Mouse (Mus musculus): Measurements from ENCODE around the gene Arhgef3. TPM values are rescaled to one million over a fixed set of nuclear protein-coding genes. Genes with fewer than 3 reads are reported as not detected.

Gene Arhgef3
- polyA plus RNA-seq, 1 experiment from 2014 or later: 19.6 TPM

GRCm38 (mm10) chr14:27379404-27379803 is 264.7 kb downstream of the Arhgef3 start:
- Histone ChIP-seq H3K4me1 (ENCODE audit: insufficient read depth, low read length) (no peaks in the 10 kb centered on the region), H3K36me3 (ENCODE audit: insufficient read depth, low read length) (0 out of 2 replicates have a peak, but pooled peaks cover 5% of the 10 kb centered on the region), H3K27me3 (ENCODE audit: insufficient read depth, low read length) (no peaks in the 10 kb centered on the region), H3K4me3 (ENCODE audit: low read length) (no peak overlapping the region; the same call in 1 of the 2 replicates), H3K9ac (replicated peaks; ENCODE audit: low read length) (no peak overlapping the region), H3K27ac (ENCODE audit: low read length) (no peak overlapping the region), H3K4me2 (replicated peaks; ENCODE audit: low read depth, low read length) (peak overlapping the region; percentile 25; the same call in 1 of the 2 replicates), H3K9me3 (ENCODE audit: low read length) (no peaks in the 10 kb centered on the region)
- no peak for ATAC-seq (ENCODE audit: low FRiP score, low TSS enrichment)
- 71% methylated on average over 12 of the region's 12 CpGs for WGBS

DNA sequence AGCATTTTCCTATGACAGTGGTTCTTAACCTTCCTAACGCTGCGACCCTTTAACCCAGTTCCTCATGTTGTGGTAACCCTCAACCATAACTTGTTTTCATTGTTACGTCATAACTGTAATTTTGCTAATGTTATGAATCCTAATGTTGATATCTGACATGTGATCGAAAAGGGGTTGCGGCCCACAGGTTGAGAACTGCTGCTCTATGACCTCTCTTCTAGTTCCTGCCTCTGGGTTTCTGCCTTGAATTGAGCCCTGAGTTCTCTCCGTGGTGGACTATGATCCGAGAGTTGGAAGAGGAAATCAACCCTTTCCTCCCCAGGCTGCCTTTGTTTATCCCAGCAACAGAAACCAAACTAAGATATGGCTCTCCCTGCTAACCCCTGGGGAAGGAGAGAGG is 266.8 kb downstream of the Arhgef3 start:
- no peak overlapping the region for H3K9ac ChIP-seq (replicated peaks; ENCODE audit: low read length)
- ATAC-seq (ENCODE audit: low FRiP score, low TSS enrichment): no peak
- peaks cover 11% of the 10 kb centered on the region; the same call in 1 of the 2 replicates for H3K36me3 ChIP-seq (ENCODE audit: insufficient read depth, low read length)
- no peak overlapping the region for H3K4me3 ChIP-seq (ENCODE audit: low read length)
- no peak overlapping the region for H3K27ac ChIP-seq (ENCODE audit: low read length)
- 74% methylated on average over 7 of the region's 7 CpGs for WGBS
- no peaks in the 10 kb centered on the region for H3K4me1 ChIP-seq (ENCODE audit: insufficient read depth, low read length)
- H3K27me3 ChIP-seq (ENCODE audit: insufficient read depth, low read length): no peaks in the 10 kb centered on the region
- H3K9me3 ChIP-seq (ENCODE audit: low read length): no peaks in the 10 kb centered on the region
- H3K4me2 ChIP-seq (replicated peaks; ENCODE audit: low read depth, low read length): no peak overlapping the region

- no peak overlapping the region for H3K4me2 ChIP-seq (replicated peaks; ENCODE audit: low read depth, low read length)
- H3K4me3 ChIP-seq (ENCODE audit: low read length): no peak overlapping the region
- peaks cover 11% of the 10 kb centered on the region; the same call in 1 of the 2 replicates for H3K36me3 ChIP-seq (ENCODE audit: insufficient read depth, low read length)
- no peak overlapping the region for H3K27ac ChIP-seq (ENCODE audit: low read length)
- no peak for ATAC-seq (ENCODE audit: low FRiP score, low TSS enrichment)
- no peaks in the 10 kb centered on the region for H3K27me3 ChIP-seq (ENCODE audit: insufficient read depth, low read length)
- 89% methylated on average over 5 of the region's 5 CpGs for WGBS
- no peak overlapping the region for H3K9ac ChIP-seq (replicated peaks; ENCODE audit: low read length)
- no peaks in the 10 kb centered on the region for H3K4me1 ChIP-seq (ENCODE audit: insufficient read depth, low read length)
- no peaks in the 10 kb centered on the region for H3K9me3 ChIP-seq (ENCODE audit: low read length)
Measured at GRCm38 (mm10) chr14:27383321-27383830, 268.7 kb downstream of the Arhgef3 start.

DNA sequence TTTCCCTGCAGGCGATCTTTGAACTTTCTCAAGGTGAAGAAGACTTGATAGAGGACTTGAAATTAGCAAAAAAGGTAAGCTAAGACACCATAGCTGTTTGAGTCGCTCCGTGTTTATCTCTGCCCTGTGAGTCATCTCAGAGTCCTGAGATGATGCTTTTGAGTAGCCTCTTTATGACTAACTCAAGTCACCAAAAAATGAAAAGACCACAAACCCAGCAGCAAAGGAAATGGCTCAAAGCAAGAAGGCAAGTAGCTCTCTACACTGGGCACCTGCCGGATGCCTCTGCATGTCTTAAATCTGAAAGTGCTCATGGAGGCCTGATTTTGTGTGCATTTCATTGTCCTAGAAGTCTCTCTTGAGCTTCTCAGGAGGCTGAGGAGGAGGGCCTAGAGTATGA is 269.4 kb downstream of the Arhgef3 start:
- Histone ChIP-seq H3K4me3 (ENCODE audit: low read length) (no peak overlapping the region), H3K36me3 (ENCODE audit: insufficient read depth, low read length) (peaks cover 11% of the 10 kb centered on the region; the same call in 1 of the 2 replicates), H3K4me2 (replicated peaks; ENCODE audit: low read depth, low read length) (no peak overlapping the region), H3K9ac (replicated peaks; ENCODE audit: low read length) (no peak overlapping the region), H3K4me1 (ENCODE audit: insufficient read depth, low read length) (no peaks in the 10 kb centered on the region), H3K27me3 (ENCODE audit: insufficient read depth, low read length) (no peaks in the 10 kb centered on the region), H3K9me3 (ENCODE audit: low read length) (no peaks in the 10 kb centered on the region), H3K27ac (ENCODE audit: low read length) (no peak overlapping the region)
- ATAC-seq (ENCODE audit: low FRiP score, low TSS enrichment): no peak
- 92% methylated on average over 4 of the region's 4 CpGs for WGBS

DNA sequence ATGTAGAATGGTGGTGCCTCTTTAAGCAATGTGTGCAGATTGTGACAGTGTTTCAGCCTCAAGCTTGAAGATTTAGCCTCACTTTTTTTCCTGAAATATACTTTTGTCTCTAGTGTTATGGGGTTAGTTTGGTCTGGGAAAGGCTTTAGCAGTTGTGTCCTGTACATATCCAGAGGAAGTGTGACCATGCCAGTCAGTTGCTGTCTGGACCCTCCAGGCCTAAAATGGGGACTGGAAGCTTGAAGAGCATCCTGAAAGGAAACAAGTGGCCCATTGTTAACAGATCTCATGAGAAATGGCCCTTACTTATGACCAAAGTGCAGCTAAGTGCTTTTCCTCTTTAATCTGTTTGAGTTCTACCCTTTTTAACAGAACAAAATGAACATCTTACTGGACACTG is 273.9 kb downstream of the Arhgef3 start:
- ATAC-seq (ENCODE audit: low FRiP score, low TSS enrichment): no peak
- H3K27ac ChIP-seq (ENCODE audit: low read length): peak overlapping the region; percentile 72
- peaks cover 5% of the 10 kb centered on the region; the same call in 1 of the 2 replicates for H3K9me3 ChIP-seq (ENCODE audit: low read length)

DNA sequence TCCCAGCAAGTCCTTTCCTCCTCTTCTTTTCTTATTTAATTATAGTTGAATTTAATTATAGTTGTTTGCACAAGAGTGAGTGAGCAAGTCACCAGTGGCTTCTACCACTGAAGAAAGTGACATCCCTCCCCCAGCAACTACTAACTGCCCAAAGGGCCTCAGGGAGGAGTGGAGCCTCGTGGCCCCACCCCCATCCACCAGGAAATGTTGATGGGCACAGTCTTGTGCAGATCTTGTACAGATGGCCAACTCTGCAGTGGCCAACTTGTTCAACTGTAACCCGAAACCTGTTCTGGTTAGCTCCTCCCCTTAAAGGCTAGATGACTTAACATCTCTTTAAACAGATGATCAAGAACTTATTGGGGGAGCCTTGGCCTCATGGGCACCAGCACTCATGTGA is 275.0 kb downstream of the Arhgef3 start:
- H3K27ac ChIP-seq (ENCODE audit: low read length): 0 out of 2 replicates have a peak overlapping the region, but pooled peaks have one; percentile 34

More for the DNA sequence above, 273.9 kb downstream of the Arhgef3 start:
- H3K9ac ChIP-seq (replicated peaks; ENCODE audit: low read length): no peak overlapping the region
- H3K36me3 ChIP-seq (ENCODE audit: insufficient read depth, low read length): peaks cover 14% of the 10 kb centered on the region; the same call in 1 of the 2 replicates
- H3K4me1 ChIP-seq (ENCODE audit: insufficient read depth, low read length): peaks cover 6% of the 10 kb centered on the region; the same call in 1 of the 2 replicates
- no peak overlapping the region for H3K4me2 ChIP-seq (replicated peaks; ENCODE audit: low read depth, low read length)
- no peak overlapping the region for H3K4me3 ChIP-seq (ENCODE audit: low read length)
- no peaks in the 10 kb centered on the region for H3K27me3 ChIP-seq (ENCODE audit: insufficient read depth, low read length)

GRCm38 (mm10) chr14:27390663-27391062 is 276.0 kb downstream of the Arhgef3 start:
- peaks cover 5% of the 10 kb centered on the region; the same call in 1 of the 2 replicates for H3K9me3 ChIP-seq (ENCODE audit: low read length)
- peaks cover 11% of the 10 kb centered on the region for H3K4me1 ChIP-seq (ENCODE audit: insufficient read depth, low read length)
- no peak overlapping the region for H3K9ac ChIP-seq (replicated peaks; ENCODE audit: low read length)
- H3K27ac ChIP-seq (ENCODE audit: low read length): 0 out of 2 replicates have a peak overlapping the region, but pooled peaks have one; percentile 34
- peaks cover 7% of the 10 kb centered on the region; the same call in 1 of the 2 replicates for H3K36me3 ChIP-seq (ENCODE audit: insufficient read depth, low read length)
- no peak overlapping the region for H3K4me2 ChIP-seq (replicated peaks; ENCODE audit: low read depth, low read length)
- ATAC-seq (ENCODE audit: low FRiP score, low TSS enrichment): peak; percentile 54; the same call in 1 of the 2 replicates
- H3K27me3 ChIP-seq (ENCODE audit: insufficient read depth, low read length): no peaks in the 10 kb centered on the region
- WGBS: 26% methylated on average over 7 of the region's 7 CpGs
- no peak overlapping the region for H3K4me3 ChIP-seq (ENCODE audit: low read length)

More for the DNA sequence above, 275.0 kb downstream of the Arhgef3 start:
- peaks cover 5% of the 10 kb centered on the region; the same call in 1 of the 2 replicates for H3K9me3 ChIP-seq (ENCODE audit: low read length)
- H3K36me3 ChIP-seq (ENCODE audit: insufficient read depth, low read length): peaks cover 7% of the 10 kb centered on the region; the same call in 1 of the 2 replicates
- WGBS: 67% methylated on average over 2 of the region's 2 CpGs
- ATAC-seq (ENCODE audit: low FRiP score, low TSS enrichment): 0 out of 2 replicates have a peak, but pooled peaks have one; percentile 19
- no peaks in the 10 kb centered on the region for H3K27me3 ChIP-seq (ENCODE audit: insufficient read depth, low read length)
- no peak overlapping the region for H3K9ac ChIP-seq (replicated peaks; ENCODE audit: low read length)
- H3K4me3 ChIP-seq (ENCODE audit: low read length): no peak overlapping the region
- no peak overlapping the region for H3K4me2 ChIP-seq (replicated peaks; ENCODE audit: low read depth, low read length)
- H3K4me1 ChIP-seq (ENCODE audit: insufficient read depth, low read length): peaks cover 11% of the 10 kb centered on the region

GRCm38 (mm10) chr14:27391776-27392308 is 277.1 kb downstream of the Arhgef3 start:
- no peak overlapping the region for H3K4me2 ChIP-seq (replicated peaks; ENCODE audit: low read depth, low read length)
- WGBS: 79% methylated on average over 9 of the region's 9 CpGs
- H3K4me1 ChIP-seq (ENCODE audit: insufficient read depth, low read length): peaks cover 11% of the 10 kb centered on the region
- H3K27ac ChIP-seq (ENCODE audit: low read length): no peak overlapping the region
- no peaks in the 10 kb centered on the region for H3K27me3 ChIP-seq (ENCODE audit: insufficient read depth, low read length)
- H3K4me3 ChIP-seq (ENCODE audit: low read length): no peak overlapping the region
- ATAC-seq (ENCODE audit: low FRiP score, low TSS enrichment): no peak
- peaks cover 5% of the 10 kb centered on the region; the same call in 1 of the 2 replicates for H3K9me3 ChIP-seq (ENCODE audit: low read length)
- no peak overlapping the region for H3K9ac ChIP-seq (replicated peaks; ENCODE audit: low read length)
- H3K36me3 ChIP-seq (ENCODE audit: insufficient read depth, low read length): 0 out of 2 replicates have a peak, but pooled peaks cover 3% of the 10 kb centered on the region

DNA sequence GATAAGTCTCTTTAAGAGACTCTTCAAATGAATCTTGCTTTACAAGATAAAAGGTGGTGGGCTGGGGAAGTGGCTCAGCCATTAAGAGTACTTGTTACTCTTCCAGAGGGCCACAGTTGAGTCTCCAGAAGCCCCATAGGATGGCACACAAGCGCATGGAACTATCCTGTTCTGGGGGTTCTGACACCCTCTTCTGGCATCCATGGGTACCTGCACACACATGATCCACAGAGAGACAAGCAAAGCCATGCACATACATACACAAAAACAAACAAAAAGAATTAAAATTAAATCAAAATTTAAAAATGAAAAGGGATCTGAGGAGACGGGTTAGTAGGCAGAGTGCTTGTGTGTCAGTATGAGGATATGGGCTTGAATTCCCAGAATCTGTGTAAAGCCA is 278.0 kb downstream of the Arhgef3 start:
- Histone ChIP-seq H3K9me3 (ENCODE audit: low read length) (peaks cover 5% of the 10 kb centered on the region; the same call in 1 of the 2 replicates), H3K27me3 (ENCODE audit: insufficient read depth, low read length) (no peaks in the 10 kb centered on the region), H3K27ac (ENCODE audit: low read length) (no peak overlapping the region), H3K36me3 (ENCODE audit: insufficient read depth, low read length) (0 out of 2 replicates have a peak, but pooled peaks cover 3% of the 10 kb centered on the region), H3K4me1 (ENCODE audit: insufficient read depth, low read length) (peaks cover 11% of the 10 kb centered on the region), H3K9ac (replicated peaks; ENCODE audit: low read length) (no peak overlapping the region), H3K4me2 (replicated peaks; ENCODE audit: low read depth, low read length) (no peak overlapping the region), H3K4me3 (ENCODE audit: low read length) (no peak overlapping the region)
- WGBS: 97% methylated on average over 2 of the region's 2 CpGs
- ATAC-seq (ENCODE audit: low FRiP score, low TSS enrichment): no peak

DNA sequence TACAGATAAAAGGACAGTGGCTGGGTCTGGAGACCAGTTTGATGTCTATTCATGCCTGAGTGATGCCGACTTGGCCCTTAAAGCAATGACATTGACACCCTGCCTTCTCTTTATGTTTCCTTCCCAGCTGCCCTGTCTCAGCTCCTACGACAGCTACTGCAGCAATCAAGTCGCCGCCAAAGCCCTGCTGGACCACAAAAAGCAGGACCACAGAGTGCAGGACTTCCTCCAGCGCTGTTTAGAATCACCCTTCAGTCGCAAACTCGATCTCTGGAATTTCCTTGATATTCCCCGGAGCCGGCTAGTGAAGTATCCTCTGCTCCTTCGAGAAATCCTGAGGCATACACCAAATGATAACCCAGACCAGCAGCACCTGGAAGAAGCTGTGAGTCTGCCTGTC is 279.1 kb downstream of the Arhgef3 start:
- 9% methylated on average over 10 of the region's 10 CpGs for WGBS
- Histone ChIP-seq H3K27ac (ENCODE audit: low read length) (no peak overlapping the region), H3K9ac (replicated peaks; ENCODE audit: low read length) (no peak overlapping the region), H3K4me1 (ENCODE audit: insufficient read depth, low read length) (peaks cover 11% of the 10 kb centered on the region), H3K36me3 (ENCODE audit: insufficient read depth, low read length) (0 out of 2 replicates have a peak, but pooled peaks cover 3% of the 10 kb centered on the region), H3K4me3 (ENCODE audit: low read length) (no peak overlapping the region), H3K9me3 (ENCODE audit: low read length) (peaks cover 5% of the 10 kb centered on the region; the same call in 1 of the 2 replicates), H3K4me2 (replicated peaks; ENCODE audit: low read depth, low read length) (0 out of 2 replicates have a peak overlapping the region, but pooled peaks have one; percentile 6), H3K27me3 (ENCODE audit: insufficient read depth, low read length) (no peaks in the 10 kb centered on the region)
- ATAC-seq (ENCODE audit: low FRiP score, low TSS enrichment): 0 out of 2 replicates have a peak, but pooled peaks have one; percentile 23
